Mouse (Mus musculus): ENCODE results near the gene Gm10273.
"Not testable (repeated sequence)": the region's sequence is repeated elsewhere in the genome, so short reads cannot be mapped to it uniquely, and the experiment has no call there.

The Gm10273 gene

DNA sequence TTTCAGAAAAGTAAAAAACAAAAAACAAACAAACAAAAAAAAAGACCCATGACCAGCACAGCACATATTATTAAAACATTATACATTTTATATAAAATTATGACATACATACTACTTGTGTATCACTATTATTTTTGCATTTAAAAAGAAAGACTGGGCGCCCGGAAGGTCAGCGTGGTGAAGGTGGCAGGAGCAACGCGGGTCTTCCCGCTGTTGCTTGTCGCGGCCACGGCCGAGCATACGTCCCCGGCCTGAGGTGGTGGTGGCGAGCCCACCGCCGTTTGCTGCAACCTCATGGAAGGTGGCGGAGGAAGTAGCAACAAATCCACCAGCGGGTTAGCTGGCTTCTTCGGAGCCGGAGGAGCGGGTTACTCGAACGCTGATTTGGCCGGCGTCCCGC is at the start of gene Gm10273:
TSS of gene Gm10273 (plus strand) at position 172 of the 400 bp plus-strand sequence.
- not testable (repeated sequence) for DNase-seq

DNA sequence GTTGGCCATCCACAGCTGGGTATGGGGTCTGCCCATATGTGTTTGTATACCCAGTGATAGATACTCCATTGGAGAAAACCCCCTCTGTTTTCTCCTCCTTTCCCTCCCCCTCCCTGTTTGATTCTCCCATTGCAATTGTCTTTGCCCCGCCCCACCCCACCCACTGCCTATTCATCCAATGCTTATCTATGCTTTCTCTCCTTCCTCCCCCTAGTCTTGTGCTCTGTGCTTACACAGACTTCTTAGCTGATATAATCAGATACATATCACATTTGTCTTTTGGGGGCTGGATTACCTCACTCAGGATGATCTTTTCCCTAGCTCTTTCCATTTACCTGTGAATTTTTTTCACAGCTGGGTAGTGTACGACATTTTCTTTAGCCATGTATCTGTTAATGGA is 48.9 kb upstream of the Gm10273 start:
- no peak for DNase-seq

DNA sequence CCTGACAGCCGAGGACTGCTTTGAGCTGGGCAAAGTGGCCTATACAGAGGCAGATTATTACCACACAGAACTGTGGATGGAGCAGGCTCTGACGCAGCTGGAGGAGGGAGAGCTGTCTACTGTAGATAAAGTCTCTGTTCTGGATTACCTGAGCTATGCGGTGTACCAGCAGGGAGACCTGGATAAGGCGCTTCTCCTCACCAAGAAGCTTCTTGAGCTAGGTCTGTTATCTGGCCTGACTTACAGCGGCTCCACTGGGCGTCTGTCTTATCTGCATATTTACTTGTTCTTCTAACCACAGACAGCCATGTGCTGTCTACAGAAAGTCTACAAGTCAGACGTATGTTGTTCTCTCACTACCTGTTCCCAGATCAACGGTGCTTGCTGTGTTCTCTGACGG is 47.2 kb upstream of the Gm10273 start:
- DNase-seq = no peak

DNA sequence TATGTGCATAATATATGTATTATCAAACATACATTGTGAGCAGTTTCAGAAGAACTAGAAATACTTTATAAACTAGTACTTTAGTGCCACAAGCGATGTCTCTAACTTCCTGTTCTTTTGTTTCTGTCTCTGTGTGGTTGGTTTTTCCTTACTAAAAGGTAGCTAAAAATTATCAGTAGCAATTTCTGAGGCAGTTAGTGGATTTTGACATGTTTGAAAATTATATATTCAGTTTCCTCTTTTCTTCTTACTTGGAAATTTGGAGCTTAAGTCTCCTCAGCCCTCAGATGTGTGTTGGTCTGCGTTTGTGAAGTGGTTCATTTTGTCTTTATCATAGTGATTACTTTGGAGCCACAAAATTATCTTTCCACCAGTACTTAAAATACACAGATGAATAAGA is 45.9 kb upstream of the Gm10273 start:
- no peak for DNase-seq

DNA sequence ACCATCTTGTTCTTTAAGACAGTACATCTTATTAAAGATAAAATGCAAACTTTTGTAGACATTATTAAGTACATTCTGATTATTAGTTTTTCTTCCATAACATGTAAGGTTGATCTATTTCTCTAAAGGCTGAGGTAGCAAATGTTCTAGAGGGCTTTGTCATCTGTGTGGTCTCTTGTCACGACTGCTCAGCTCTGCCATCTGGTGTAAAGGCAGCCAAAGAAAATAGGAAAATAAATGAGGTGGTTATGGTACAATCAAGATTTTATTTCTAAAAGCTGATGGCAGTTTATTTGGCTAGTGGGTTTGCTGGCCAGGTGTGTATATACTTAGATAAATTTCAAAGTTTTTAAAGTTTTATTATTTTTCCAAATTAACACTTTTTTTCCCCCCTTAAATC is 42.4 kb upstream of the Gm10273 start:
- no peak for DNase-seq

DNA sequence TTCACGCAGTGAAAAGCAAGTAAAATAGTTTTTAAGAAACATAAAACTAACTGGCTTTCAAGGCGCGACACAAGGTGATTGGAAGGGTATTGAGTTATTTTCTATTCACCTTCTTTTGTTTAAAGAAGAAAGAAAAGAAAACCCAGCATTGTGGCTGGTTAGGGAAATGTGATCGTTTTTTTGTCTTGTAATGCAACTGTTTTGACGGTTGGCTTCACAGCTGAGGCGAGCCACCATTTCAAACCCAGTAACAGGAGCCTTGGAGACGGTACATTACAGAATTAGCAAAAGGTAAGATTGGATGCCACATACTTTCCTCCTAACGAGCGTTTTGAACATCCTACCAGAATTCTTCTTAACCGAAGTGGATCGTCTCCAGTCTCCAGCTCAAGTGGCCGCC is 41.3 kb upstream of the Gm10273 start:
- DNase-seq = no peak

DNA sequence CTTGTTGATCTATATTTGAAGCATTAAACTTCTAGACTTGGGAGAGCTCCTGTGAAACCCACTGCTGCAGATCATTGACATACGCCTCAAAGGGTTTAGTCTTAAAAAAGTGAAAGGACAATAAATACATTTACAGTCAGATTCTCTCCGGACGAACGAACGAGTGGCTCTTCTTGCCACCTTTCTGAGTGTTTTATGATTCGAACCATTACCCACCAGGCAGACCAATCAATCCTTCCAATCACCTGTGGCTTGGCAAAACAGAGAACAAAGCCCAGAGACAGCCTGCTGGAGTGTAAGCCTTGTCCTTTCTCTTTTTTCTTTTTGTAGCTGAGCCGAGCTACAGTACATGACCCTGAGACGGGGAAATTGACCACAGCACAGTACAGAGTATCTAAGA is 40.4 kb upstream of the Gm10273 start:
- no peak for DNase-seq

DNA sequence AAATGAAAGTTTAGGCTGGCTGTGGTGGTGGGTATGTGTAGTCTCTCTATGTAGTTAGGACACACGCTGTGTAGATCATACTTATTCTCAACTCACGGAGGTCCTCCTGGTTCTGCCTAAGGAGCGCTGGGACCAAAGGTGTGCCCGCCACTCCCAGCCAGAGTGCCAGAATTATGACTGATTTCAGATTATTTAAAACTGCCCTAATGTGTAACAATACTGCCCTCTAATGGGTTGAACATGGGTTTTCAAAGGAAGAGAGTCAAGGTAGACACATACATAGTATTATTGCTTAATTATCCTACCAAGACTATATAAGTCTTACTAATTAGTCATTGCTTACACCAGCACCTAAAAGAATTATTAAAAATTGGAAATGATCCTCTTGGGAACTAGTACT is 36.7 kb upstream of the Gm10273 start:
- DNase-seq = peak; percentile 12

DNA sequence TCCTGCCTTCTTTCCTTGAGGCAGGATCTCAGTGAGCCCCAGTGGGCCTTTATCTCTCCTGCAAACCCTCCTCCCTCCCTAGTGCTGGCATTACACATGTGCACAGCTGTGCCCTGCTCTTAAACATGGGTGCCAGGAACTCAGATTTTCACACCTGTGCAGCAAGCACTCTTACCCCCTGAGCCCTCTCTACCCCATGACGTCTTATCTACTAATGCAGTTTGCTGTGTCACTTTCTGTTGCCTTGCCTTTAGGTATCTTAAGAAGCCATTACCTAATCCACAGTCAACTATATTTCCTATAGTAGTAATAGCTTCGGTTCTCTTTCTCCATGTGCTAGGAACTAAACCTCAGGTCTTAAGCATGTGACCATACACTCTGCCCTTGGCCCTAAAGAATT is 32.2 kb upstream of the Gm10273 start:
- DNase-seq = no peak

DNA sequence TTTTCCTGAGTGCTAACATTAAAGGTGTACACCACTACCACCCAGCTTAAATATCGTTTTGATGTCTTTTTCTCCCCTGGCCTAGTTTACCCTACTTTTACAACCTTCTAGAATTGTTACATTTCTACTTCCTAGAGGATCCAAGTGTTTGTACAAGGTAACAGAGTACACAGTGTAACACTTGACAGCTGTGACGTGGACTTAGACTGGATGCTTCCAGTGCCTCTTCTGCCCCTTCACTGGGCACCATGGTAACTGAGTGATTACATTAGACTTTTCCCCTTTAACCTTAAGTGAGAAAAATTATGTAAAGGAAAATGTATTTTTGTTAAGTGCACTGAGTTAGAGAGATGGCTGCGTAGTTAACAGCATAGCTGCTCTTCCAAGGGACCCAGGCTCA is 30.9 kb upstream of the Gm10273 start:
- peak; percentile 43 for DNase-seq

DNA sequence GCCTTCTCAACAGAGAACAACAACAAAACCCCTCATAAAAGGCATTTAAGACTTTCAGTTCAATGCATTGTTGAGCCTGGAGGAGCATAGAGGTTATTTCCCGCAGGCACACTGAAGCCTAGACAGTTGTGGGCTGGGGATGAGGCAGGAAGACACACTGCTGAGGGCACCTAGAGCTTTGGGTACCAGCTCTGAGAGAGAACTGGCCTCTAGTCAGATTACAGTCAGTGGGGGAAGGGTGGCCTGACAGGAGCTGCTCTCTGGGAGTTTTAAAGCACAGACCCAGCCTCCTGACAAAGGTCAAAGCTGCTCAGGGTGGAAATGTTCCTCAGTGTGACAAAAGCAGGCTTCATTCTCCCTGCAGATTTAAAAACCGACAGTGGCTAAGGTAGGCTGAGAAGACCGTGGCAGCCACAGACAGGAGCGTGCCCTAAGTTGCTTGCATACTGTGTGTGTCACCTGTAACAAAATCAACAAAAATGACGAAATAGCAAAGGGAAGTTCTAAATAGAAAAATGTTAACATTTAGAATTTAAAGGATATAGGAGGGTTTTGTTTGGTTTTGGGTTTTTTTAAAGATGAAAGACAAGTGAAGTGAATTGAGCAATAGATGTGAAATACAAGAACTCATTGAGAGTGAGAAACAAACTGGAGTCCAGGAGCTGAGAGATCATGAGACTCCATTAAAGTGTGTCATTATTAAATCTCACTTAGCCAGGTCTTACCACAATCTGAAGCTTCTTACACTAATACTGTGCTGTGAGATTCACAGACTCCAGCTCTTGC is 29.4 kb upstream of the Gm10273 start:
- DNase-seq = no peak

DNA sequence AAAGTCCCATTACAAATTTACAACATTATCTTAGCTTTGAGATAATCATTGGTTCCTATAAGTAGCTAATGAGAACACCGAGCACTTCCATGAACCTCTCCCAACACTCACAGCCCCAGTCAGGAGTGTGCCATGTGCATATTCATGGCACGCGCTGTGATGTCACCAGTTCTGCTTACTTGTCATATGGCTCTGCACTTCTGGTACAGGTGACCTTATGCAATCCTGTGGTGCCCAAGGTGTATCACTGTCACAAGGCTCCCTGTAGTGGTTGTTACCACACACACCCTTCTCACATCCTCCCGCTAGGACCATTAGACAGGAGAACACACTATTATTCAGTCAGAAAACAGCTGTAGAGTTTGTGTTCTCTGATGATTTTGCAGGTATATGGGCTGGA is 28.7 kb upstream of the Gm10273 start:
- DNase-seq = no peak

DNA sequence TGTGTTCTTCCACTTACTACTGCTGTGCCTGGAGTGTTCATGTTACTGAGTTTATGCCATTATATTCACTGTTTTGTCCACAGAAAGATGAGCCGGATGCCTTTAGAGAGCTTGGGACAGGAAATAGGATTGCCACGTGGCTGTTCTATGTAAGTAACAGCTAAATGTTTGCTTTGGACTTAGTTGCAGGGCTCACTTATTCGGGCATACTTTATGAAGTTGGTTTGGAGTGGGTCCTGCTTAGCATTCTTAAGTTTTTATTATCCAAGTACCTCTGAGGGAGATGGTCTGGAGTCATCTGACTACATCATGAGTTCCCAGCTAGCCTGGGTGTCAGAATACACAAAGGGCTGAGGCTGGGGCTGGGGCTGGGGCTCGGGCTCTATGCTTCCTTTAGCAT is 28.2 kb upstream of the Gm10273 start:
- no peak for DNase-seq

DNA sequence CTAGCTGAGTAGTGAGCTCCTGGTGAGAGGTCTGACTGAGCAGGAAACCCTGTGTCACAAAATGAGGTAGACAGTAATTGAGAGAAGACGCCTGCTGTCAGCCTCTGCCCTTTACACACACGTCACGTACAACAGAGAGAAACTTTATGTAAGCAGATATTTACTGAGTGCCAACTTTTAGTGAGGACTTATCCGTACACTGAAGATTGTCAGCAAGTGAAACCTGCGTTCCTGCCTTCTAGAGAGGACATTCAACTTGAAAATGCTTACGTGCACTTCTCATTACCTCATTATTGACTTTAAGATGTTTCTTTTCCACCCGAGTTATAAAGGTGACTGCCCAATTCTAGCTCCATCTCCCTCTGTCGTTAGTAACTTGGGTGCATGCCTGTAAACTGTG is 26.7 kb upstream of the Gm10273 start:
- DNase-seq = no peak

DNA sequence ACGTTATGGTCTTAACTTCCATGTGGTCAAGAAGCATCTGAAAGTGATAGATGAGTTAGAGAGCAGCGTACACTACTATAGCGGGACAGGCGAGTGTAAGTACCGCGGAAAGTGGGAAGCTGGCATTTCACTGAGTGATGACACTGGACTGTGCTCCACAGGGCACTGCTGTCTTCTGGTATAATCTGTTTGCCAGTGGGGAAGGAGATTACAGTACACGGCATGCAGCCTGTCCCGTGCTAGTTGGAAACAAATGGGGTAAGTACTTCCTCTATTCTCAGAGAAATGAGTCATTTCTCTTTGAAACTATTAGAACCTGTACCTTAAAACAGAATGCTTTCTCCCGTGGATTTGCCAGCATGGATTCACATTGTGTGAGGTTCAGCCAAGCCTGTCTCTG is 26.0 kb upstream of the Gm10273 start:
- no peak for DNase-seq

DNA sequence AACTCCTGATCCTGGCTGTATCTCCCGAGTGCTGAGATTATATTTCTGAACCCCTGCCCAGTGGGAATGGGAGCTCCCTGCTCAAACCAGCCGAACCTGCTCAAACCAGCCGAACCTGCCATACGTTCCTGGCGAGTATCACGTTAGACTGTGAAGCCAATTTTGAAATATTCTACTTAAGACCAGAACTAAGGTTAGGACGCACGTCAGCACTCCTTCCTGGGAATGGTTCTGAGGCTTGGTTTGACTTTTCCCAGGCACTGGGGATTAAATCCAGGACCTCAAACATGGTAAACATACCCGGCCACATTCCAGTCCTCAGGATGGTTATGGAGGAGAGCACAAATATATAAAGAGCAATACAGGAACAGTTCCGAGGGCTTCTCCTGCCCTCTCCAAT is 17.5 kb upstream of the Gm10273 start:
- no peak for DNase-seq

DNA sequence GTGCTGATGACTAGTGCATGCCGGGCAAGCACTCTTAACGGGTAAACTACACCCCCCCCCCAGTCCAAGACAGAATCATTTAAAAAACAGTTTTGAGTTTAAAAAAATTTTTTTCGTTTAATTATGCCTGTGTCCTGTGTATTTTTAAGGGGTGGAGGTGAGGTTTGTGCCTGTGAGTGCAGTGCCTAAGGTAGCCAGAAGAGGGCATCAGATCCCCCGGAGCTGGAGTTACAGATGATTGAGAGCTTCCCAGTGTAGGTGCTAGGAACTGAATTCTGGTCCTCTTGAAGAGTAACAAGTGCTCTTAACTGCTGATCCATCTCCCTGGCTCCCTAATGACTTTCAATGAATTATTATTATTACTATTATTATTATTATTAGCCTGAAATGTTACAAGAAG is 16.7 kb upstream of the Gm10273 start:
- DNase-seq = no peak

DNA sequence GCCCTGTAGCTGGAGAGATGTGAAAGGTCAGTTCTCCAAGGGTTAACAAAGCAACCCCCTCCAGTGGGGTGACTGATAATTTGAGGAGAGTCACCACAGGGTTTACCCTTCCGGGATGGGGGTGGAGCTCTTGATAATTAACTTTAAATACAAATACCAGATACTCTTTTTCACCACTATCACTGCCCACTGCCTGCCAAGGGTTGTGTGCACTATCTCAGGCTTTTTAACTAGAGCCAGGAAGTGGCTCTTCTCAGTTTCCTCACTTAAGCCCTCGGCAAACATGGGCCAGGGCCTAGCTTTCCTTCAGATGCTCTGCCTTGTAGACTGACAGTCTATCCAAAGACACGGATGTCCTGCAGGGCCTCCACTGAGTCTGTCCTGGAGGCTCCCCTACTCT is 15.5 kb upstream of the Gm10273 start:
- no peak for DNase-seq

DNA sequence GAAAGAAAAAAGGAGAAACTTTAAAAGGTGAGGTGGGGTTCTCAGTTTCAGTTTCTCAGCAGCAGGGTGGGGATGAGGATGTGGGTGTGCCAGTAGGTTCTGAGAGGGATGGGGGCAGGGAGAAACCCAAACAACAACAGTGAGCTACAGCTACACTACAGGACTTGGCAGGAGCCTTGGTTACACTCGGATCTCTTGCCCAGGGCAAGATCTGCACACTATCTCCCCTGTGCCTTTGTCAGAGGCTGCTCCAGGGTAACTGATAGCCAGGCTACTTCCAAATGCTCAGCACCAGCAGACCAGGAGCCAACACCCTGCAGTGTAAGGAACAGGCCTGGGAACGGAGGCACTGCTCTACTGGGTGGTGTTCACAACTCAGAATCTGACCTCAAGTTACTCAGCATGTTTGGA is 15.0 kb upstream of the Gm10273 start:
- DNase-seq = no peak

DNA sequence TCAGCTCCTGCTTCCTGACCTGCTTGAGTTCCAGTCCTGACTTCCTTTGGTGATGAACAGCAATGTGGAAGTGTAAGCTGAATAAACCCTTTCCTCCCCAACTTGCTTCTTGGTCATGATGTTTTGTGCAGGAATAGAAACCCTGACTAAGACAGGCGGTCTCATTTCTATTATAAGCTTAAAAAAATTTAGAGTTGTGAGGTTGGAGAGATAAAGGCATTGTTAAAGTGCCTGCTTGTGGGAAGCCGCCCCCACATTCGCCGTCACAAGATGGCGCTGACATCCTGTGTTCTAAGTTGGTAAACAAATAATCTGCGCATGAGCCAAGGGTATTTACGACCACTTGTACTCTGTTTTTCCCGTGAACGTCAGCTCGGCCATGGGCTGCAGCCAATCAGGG is 13.9 kb upstream of the Gm10273 start:
- DNase-seq = not testable (repeated sequence)

DNA sequence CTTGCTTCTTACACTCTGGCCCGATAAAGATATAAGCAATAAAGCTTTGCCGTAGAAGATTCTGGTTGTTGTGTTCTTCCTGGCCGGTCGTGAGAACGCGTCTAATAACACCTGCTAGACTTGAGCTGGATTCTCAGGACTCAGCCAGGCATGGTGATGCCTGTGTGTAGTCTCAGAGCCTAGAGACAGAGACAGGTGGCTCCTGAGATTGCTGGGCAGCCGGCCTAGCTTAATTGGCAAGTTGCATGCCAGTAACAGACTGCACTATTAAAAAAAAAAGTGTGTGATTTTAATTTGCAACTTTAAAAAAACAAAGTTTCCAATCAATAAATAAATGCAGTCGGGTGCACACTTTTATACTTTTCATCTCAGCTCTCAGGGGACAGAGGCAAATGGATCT is 8.5 kb upstream of the Gm10273 start:
- DNase-seq = no peak

DNA sequence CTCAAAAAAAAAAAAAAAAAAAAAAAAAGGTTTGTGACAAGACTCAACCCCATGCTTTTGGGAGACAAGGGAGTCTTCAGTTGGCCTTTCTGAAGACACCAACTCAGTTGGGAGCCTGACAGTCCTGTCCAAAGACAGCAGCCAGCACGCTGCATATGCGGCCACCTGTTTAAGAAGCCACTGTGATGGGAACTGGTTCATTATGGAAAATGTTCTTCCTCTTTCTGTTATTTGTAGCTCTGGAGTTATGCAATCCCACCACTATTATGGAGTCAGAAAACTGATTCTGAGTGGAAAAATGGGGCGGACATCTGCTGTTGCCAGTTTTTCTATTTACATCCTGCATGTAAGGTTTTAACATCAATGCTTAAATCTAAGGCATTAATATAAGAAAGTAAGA is 5.8 kb upstream of the Gm10273 start:
- DNase-seq = no peak

DNA sequence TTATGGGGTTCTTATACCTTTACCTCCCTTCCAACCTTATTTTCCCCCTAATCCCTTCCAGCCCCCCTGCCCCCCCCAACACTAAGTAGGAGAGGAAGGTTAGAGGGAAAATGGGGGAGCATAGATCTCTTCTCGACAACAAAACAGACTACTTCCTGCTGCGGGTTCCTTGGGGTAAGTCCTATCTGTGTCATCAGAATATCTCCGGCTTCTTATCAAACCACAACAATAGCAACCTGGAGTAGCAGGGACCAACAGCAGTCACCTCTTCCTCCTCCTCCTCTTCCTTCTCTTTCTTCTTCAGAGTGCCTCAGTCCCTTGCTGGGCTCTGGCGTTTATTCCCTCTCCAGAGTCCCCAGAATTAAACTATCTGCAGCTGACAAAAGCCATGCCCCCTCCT is 3.5 kb upstream of the Gm10273 start:
- no peak for DNase-seq

DNA sequence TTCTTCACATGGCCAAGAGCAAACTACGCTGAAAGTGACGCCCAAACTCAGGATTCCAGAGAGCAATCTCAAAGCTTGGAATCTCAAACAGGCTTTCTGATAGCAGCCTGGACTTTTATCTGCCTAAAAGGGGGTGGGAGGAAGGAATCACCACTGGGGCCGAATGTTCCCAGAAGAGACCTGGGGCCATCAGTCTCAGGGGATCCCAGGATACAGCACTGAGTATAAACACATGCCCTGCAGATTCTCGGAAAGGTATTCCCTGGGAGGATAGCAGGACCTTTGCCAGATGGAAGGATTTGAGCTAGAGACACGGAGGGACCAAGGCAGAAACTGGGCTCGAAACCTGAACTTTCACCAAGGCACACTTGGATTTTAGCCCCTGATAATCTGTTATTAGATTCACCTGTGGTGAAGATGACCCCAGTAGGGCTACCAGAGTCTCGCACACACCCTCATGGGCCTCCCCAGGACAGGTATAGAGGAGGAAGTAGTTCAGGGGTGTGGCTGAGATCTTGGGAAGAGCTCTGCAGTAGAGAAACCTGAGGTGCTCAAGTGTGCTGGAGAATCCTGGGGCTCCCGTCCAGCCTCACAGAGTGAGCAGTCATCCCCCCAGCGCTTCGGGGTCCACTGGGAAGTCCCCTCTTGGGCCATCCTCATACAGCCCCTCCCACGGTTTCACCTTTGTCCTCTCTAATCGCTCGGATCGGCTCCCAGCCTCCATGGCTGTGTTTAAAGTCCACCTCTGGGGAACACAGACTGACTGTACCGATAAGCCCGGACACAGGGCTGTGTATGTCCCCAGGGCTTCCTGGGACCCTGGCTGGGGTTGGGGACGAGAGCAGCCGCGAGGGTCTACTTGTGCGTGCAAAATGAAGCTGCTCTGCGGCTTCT is 7.7 kb downstream of the Gm10273 start, which contains the start of gene Pla2g12b:
TSS of gene Pla2g12b (plus strand) at position 762 of the 894 bp plus-strand sequence.
- no peak for DNase-seq
